Mouse (Mus musculus) hindbrain, embryonic 13.5 days (tissue): ENCODE results near the gene Dctn5. TPM values are rescaled to one million over a fixed set of nuclear protein-coding genes. Genes with fewer than 3 reads are reported as not detected.

ENCODE experiments used
- ATAC-seq: fragments of 200-750 bp; cut with Nextera tagmentation; 2 replicates; pipeline ENCODE4 v1.8.0; 2017; ENCODE audit warnings: moderate TSS enrichment; ENCODE audit not compliant: low FRiP score
- H3K27ac ChIP-seq: fragments of 300-500 bp; sonication (generic); 2 replicates; pipeline ENCODE4 v1.5.1; 2015; ENCODE audit warnings: inconsistent platforms, mild to moderate bottlenecking, moderate library complexity
- H3K27me3 ChIP-seq: fragments of 300-500 bp; sonication (generic); 2 replicates; pipeline ENCODE4 v1.6.1; 2015; ENCODE audit warnings: mild to moderate bottlenecking, inconsistent platforms
- H3K36me3 ChIP-seq: fragments of 300-500 bp; sonication (generic); 2 replicates; pipeline ENCODE4 v1.6.1; 2015; ENCODE audit warnings: mild to moderate bottlenecking, inconsistent platforms
- H3K4me1 ChIP-seq: fragments of 300-500 bp; sonication (generic); replicated peaks from 2 replicates; pipeline ENCODE4 v1.6.1; 2015; ENCODE audit warnings: inconsistent platforms
- H3K4me2 ChIP-seq: fragments of 300-500 bp; sonication (generic); 2 replicates; pipeline ENCODE4 v1.6.1; 2015; ENCODE audit warnings: inconsistent platforms, mild to moderate bottlenecking, moderate library complexity
- H3K4me3 ChIP-seq: fragments of 300-500 bp; sonication (generic); 2 replicates; pipeline ENCODE4 v1.5.1; 2015; ENCODE audit warnings: mild to moderate bottlenecking, inconsistent platforms
- H3K9ac ChIP-seq: fragments of 300-500 bp; sonication (generic); 2 replicates; pipeline ENCODE4 v1.6.1; 2015; ENCODE audit warnings: mild to moderate bottlenecking, inconsistent platforms
- H3K9me3 ChIP-seq: fragments of 300-500 bp; sonication (generic); 2 replicates; pipeline ENCODE4 v1.6.1; 2016; ENCODE audit warnings: inconsistent platforms
- WGBS: fragments of 180-500 bp; shearing (Covaris S2); methylation state at CpG from one replicate; pipeline ENCODE4 v1.1.7; 2015; 5-methylcytosine and 5-hydroxymethylcytosine counted together
- polyA plus RNA-seq: library from polyadenylated mRNA; unstranded; fragments of >200 nt; fragmentation: Nextera tagmentation; extraction: Ambion mirVana; gene quantifications from 2 replicates; pipeline ENCODE4 v1.2.1, GENCODE M21; 2015

Gene Dctn5
- polyA plus RNA-seq, 1 experiment from 2014 or later = 162 TPM

DNA sequence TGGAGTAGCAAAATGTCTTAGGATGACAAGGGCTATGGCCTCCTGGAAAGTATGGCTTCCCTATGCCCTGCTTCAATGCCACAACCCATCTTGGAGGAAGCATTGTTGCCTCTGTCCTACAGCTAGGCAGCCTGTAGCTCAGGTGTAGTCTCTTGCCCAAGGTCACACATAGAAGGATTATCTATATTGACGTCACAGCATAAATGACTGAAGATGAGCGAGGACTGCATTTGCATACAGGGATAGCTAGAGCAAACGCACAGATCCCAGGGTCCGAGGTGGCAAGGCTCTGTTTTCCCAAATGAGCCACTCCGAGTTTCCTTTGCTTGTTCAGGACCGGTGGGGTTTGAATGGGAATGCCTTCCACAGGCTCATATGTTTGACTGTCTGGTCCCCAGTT is 37.9 kb downstream of the Dctn5 start:
- Histone ChIP-seq H3K4me3 (no peak overlapping the region), H3K27ac (no peak overlapping the region), H3K4me1 (no peaks in the 10 kb centered on the region), H3K9ac (no peak overlapping the region), H3K9me3 (no peaks in the 10 kb centered on the region), H3K36me3 (peaks cover 31% of the 10 kb centered on the region), H3K4me2 (no peak overlapping the region), H3K27me3 (no peaks in the 10 kb centered on the region)
- ATAC-seq = no peak
- 77% methylated on average over 6 of the region's 6 CpGs for WGBS

DNA sequence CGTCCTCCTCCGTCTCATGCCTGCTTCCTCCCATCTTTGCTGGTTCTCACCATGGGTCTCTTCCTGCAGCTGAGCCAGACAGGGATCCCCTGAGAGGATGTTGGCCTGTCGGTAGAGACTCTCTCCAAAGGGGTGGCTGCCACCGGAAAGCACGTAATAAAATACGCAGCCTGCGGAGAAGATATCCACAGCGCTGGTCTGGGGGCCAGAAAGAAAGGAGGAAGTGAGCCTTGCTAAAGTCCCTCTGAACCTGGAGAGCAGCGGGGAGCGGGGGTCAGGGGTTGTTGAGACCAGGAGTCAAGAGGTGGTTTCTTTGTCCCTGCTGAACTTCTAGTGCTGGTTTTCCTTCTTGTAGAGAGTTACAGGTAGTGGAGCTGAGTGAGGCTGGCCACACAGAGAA is 38.8 kb downstream of the Dctn5 start:
- H3K9me3 ChIP-seq = no peaks in the 10 kb centered on the region
- H3K36me3 ChIP-seq = peaks cover 26% of the 10 kb centered on the region
- WGBS = 67% methylated on average over 10 of the region's 10 CpGs
- no peak overlapping the region for H3K9ac ChIP-seq
- ATAC-seq = no peak
- H3K4me2 ChIP-seq = no peak overlapping the region
- H3K27ac ChIP-seq = no peak overlapping the region
- H3K4me3 ChIP-seq = no peak overlapping the region
- H3K4me1 ChIP-seq = no peaks in the 10 kb centered on the region
- no peaks in the 10 kb centered on the region for H3K27me3 ChIP-seq

DNA sequence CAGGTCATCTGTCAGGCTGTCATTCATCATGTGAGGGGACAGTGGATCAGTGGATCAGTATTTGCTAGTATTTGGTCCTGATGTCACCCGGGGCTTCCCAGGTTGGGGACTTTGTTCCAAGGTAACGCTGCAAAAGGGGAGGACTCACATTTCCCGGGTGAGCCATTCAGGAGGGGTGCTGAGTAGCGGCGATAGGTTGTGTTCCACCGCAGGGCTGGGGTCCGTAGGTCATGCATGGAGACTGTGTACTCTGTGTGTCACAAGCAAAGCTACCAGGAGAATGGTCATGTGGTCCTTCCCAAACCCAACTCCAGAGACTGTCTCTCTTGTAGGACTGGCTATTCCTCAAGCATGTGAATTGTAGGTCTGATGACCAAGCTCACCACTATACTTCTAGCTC is 47.9 kb downstream of the Dctn5 start:
- H3K4me2 ChIP-seq = no peak overlapping the region
- H3K36me3 ChIP-seq = no peaks in the 10 kb centered on the region
- no peak overlapping the region for H3K9ac ChIP-seq
- no peak overlapping the region for H3K27ac ChIP-seq
- no peaks in the 10 kb centered on the region for H3K9me3 ChIP-seq
- no peak overlapping the region for H3K4me3 ChIP-seq
- H3K4me1 ChIP-seq = 0 out of 2 replicates have a peak, but pooled peaks cover under 1% of the 10 kb centered on the region
- 0 out of 2 replicates have a peak, but pooled peaks cover 4% of the 10 kb centered on the region for H3K27me3 ChIP-seq
- 93% methylated on average over 7 of the region's 7 CpGs for WGBS
- no peak for ATAC-seq

DNA sequence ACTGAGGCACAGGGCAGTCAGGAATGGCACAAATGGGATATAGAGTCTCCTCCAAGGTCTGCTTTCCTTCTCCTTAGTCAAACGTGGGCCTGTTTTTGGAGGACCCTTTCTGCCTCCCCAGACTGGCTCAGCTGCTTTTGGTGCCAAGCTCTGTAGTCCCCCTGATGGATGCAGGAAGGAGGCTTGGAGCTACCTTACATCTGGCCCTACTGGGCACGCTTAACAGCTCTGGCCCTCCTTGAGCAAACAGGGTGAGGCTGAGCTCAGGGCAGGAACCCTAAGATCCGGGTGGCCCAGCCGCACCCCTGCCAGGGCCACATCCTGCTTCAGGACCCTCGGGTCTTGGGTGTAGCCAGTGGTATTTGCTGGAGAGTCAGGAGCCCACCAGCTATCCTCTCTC is 51.7 kb downstream of the Dctn5 start:
- no peak for ATAC-seq
- Histone ChIP-seq H3K4me3 (no peak overlapping the region), H3K27me3 (0 out of 2 replicates have a peak, but pooled peaks cover 4% of the 10 kb centered on the region), H3K4me1 (0 out of 2 replicates have a peak, but pooled peaks cover 4% of the 10 kb centered on the region), H3K4me2 (no peak overlapping the region), H3K36me3 (no peaks in the 10 kb centered on the region), H3K27ac (no peak overlapping the region), H3K9ac (no peak overlapping the region), H3K9me3 (no peaks in the 10 kb centered on the region)
- WGBS = 79% methylated on average over 5 of the region's 5 CpGs

DNA sequence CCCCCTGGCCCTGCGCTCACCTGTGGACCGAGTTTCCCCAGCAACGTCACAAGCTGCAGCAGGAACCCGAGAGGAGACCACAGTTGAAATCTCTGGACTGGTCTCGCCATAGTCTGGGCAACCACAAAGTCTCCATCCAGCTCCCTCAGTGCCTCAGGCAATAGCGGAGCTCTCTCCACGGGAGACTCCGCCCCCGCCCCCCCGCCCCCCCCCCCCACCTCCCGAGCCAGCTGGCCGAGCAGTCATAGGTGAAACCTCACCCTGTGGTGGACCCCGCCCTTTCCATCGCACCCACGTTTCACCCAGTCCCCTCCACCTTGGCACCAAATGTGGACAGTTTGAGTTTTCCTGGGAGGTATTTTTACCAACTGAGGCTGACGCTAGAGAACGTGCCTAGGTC is 53.2 kb downstream of the Dctn5 start, which contains the start of gene Ern2:
Gene Ern2 (minus strand): TSS at position 165 of the 400 bp plus-strand sequence.
- peak within 1 kb of the TSS; percentile 35 for H3K4me2 ChIP-seq
- H3K9ac ChIP-seq = peak within 1 kb of the TSS; percentile 29
- H3K9me3 ChIP-seq = no peaks in the 10 kb centered on the region
- 0 out of 2 replicates have a peak, but pooled peaks cover 4% of the 10 kb centered on the region for H3K4me1 ChIP-seq
- H3K27me3 ChIP-seq = 0 out of 2 replicates have a peak, but pooled peaks cover 4% of the 10 kb centered on the region
- WGBS = 23% methylated on average over 16 of the region's 17 CpGs
- H3K36me3 ChIP-seq = no peaks in the 10 kb centered on the region
- no peak within 1 kb of the TSS for H3K27ac ChIP-seq
- no peak for ATAC-seq
- peak within 1 kb of the TSS; percentile 14; the same call in 1 of the 2 replicates for H3K4me3 ChIP-seq

DNA sequence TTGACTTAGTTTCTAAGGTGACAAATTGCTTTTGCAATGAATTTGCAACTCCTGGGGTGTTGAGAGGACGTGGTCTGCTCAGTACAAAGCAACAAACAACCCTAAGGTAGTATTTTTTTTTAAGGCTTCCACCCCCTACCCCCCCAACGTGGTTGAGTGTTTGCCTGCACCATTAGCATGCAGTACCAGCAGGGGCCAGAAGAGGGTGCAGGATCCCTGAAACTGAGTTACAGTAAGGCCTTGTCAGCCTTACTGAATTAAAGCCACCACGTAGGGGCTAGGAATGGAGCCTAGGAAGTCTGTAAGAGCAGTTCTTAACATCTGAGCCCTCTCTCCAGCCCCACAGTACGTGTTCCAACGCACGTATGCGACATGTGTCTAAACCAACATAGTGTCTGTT is 56.6 kb downstream of the Dctn5 start:
- no peak overlapping the region for H3K4me3 ChIP-seq
- WGBS = 33% methylated on average over 7 of the region's 7 CpGs
- H3K27me3 ChIP-seq = 0 out of 2 replicates have a peak, but pooled peaks cover 4% of the 10 kb centered on the region
- ATAC-seq = no peak
- no peaks in the 10 kb centered on the region for H3K36me3 ChIP-seq
- H3K9ac ChIP-seq = no peak overlapping the region
- no peak overlapping the region for H3K4me2 ChIP-seq
- H3K4me1 ChIP-seq = 0 out of 2 replicates have a peak, but pooled peaks cover 4% of the 10 kb centered on the region
- H3K9me3 ChIP-seq = peaks cover 4% of the 10 kb centered on the region; the same call in 1 of the 2 replicates
- H3K27ac ChIP-seq = no peak overlapping the region

DNA sequence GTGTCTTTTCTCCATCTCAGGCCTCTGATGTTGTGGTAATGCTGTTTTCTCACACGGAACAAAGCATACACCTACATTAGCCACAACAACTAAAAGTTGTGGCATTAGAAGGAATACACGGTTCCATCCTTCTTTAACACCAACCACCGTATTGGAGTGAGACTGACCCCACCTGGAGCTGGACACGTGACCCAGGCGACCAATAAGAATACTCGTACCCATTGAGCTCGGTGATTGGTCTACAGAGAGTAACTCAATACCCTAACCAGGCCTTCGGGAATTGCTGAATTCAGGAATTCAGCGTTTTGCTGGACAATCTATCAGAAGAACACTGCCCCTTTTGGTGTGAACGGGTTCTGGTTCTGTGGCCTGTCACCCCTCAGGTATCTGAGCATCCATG is 58.3 kb downstream of the Dctn5 start:
- no peak for ATAC-seq
- H3K9ac ChIP-seq = no peak overlapping the region

DNA sequence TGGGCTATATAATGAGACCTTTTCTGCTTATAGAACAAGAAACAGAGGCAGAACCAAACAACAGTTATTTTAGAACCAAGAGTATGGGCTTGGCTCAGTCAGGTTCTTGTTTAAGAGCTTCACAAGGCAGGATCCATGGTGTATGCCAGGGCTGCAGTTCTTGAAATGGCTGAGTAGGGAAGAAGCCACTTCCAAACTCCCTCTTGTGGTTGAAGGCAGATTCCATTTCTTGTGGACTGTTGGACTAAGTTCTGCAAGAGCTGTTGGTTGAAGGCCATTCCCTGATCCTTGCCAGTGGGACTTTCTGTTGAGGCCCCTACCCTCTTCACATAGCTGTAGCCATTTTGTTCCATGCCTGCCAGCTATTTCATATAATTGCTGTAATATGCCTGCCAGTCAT is 61.1 kb downstream of the Dctn5 start:
- H3K4me3 ChIP-seq = no peak overlapping the region
- H3K4me2 ChIP-seq = no peak overlapping the region
- H3K27ac ChIP-seq = no peak overlapping the region
- ATAC-seq = no peak
- no peaks in the 10 kb centered on the region for H3K36me3 ChIP-seq
- no peaks in the 10 kb centered on the region for H3K4me1 ChIP-seq
- H3K9me3 ChIP-seq = peaks cover 4% of the 10 kb centered on the region; the same call in 1 of the 2 replicates
- no peak overlapping the region for H3K9ac ChIP-seq
- no peaks in the 10 kb centered on the region for H3K27me3 ChIP-seq

More for the DNA sequence above, 58.3 kb downstream of the Dctn5 start:
- H3K9me3 ChIP-seq = peaks cover 4% of the 10 kb centered on the region; the same call in 1 of the 2 replicates
- no peak overlapping the region for H3K27ac ChIP-seq
- 63% methylated on average over 10 of the region's 10 CpGs for WGBS
- H3K4me2 ChIP-seq = no peak overlapping the region
- no peaks in the 10 kb centered on the region for H3K27me3 ChIP-seq
- H3K36me3 ChIP-seq = no peaks in the 10 kb centered on the region
- H3K4me1 ChIP-seq = no peaks in the 10 kb centered on the region
- no peak overlapping the region for H3K4me3 ChIP-seq

DNA sequence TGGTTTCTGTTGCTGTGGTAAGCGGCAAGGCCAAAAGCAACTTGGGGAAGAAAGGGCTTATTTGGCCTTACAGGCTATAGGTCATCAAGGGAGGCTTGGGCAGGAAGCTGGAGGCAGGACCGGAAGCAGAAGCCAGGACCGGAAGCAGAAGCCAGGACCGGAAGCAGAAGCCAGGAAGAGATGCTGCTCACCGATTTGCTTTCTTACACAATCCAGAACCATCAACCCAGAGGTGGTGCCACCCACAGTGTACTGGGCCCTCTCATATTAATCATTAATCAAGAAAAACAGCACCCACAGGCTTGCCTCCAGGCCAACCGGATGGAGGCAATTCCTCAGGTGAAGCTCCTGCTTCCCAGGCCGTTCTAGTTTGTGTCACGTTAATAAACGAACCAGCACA is 63.9 kb downstream of the Dctn5 start:
- Histone ChIP-seq H3K36me3 (no peaks in the 10 kb centered on the region), H3K4me1 (no peaks in the 10 kb centered on the region), H3K27me3 (no peaks in the 10 kb centered on the region), H3K4me3 (no peak overlapping the region), H3K9ac (no peak overlapping the region), H3K4me2 (no peak overlapping the region), H3K9me3 (peaks cover 4% of the 10 kb centered on the region; the same call in 1 of the 2 replicates), H3K27ac (no peak overlapping the region)
- WGBS = 87% methylated on average over 9 of the region's 9 CpGs
- ATAC-seq = no peak

DNA sequence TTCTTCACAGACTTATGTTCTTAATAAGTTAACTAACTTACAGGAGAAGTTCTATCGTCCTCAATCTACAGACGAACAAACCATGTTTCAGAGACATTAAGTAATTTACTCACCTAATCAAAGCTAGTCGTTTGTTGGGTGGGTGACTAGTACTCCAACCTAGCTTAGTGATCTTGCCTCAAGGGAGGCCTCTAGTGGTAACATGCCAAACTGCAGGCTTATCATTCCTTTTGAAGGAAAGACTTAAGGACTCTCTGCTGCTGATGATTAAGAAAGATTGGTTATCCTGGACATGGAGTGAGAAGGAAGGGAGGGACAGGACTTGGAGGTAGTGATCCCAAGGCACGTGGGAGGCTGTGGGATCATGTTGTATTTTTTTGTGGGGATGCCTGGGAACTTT is 64.5 kb downstream of the Dctn5 start:
- no peaks in the 10 kb centered on the region for H3K36me3 ChIP-seq
- H3K4me1 ChIP-seq = no peaks in the 10 kb centered on the region
- WGBS = 37% methylated on average over 4 of the region's 4 CpGs
- no peak overlapping the region for H3K4me3 ChIP-seq
- no peak overlapping the region for H3K27ac ChIP-seq
- no peak overlapping the region for H3K4me2 ChIP-seq
- no peak for ATAC-seq
- no peak overlapping the region for H3K9ac ChIP-seq
- peaks cover 4% of the 10 kb centered on the region; the same call in 1 of the 2 replicates for H3K9me3 ChIP-seq
- no peaks in the 10 kb centered on the region for H3K27me3 ChIP-seq

Other genes with a start within 250 kb of the Dctn5 start
- gene Cog7, start 151.3 kb upstream of the Dctn5 start, polyA plus RNA-seq = 22.5 and 23.0 TPM in 2 replicates
- gene Gga2, start 111.8 kb upstream of the Dctn5 start, polyA plus RNA-seq = 54.9 and 57.3 TPM in 2 replicates
- 72.1 and 72.4 TPM in 2 replicates for gene Ubfd1, start 65.9 kb upstream of the Dctn5 start, polyA plus RNA-seq
- gene Ears2, start 65.8 kb upstream of the Dctn5 start, polyA plus RNA-seq = 10.2 and 10.4 TPM in 2 replicates
- 626 and 638 TPM in 2 replicates for gene Ndufab1, start 31.2 kb upstream of the Dctn5 start, polyA plus RNA-seq
- gene Palb2, start 56 bp upstream of the Dctn5 start, polyA plus RNA-seq = 5.7 and 8.7 TPM in 2 replicates
- 27.1 and 32.8 TPM in 2 replicates for gene Plk1, start 26.4 kb downstream of the Dctn5 start, polyA plus RNA-seq
- 0.97 and 1.1 TPM in 2 replicates for gene Ern2, start 53.2 kb downstream of the Dctn5 start, polyA plus RNA-seq
- gene Chp2, start 86.5 kb downstream of the Dctn5 start, polyA plus RNA-seq = 1.2 and 1.4 TPM in 2 replicates
- 58.1 and 62.7 TPM in 2 replicates for gene Prkcb, start 155.7 kb downstream of the Dctn5 start, polyA plus RNA-seq